Mouse (Mus musculus): ENCODE results near the gene Tbcd.

Gene Tbcd

DNA sequence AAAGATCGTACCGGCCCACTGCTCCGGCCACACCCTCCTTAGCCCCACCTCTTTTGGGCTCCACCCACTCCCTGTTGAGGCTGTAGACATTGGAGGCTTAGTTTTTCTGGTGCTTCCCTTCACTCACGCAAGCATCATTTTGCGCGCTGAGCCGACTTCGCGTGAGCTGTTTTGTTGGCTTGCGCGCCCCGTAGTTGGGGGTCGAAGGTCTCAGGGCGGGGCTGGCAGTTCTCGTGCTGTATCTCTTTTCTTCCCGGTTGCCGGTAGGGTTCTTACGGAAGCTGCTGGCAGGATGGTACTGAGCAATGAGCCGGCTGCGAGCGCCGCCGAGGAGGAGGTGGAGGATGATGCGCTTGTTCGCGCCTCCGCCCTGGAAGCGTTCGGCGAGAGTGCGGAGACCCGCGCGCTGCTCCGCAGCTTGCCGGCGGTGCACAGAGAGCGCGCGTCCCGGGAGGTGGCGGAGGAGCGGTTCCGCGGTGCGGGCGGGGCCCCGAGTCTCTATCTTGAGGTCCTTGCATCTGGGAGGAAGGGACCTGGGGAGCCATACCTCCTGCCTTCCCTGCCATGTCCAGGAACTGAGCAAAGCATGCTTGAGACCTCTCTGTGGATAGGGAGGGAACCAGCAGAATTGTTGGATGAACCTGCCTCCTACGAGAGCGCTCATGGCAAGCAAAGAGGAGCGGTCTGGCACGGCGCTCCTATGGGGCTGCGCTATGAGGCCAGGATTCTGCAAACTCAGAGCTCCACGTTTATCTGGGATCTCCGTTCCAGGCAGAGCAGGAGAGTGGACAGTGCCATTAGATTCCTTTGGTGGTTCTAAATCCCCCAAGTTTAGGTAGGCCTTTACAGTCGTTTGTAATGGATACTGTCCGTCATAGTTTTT lies at the start of gene Tbcd:
Gene Tbcd (plus strand): TSS at position 197 of the 883 bp plus-strand sequence.
- DNase-seq (ENCODE audit: low read depth, low spot score) = peak; percentile 94

DNA sequence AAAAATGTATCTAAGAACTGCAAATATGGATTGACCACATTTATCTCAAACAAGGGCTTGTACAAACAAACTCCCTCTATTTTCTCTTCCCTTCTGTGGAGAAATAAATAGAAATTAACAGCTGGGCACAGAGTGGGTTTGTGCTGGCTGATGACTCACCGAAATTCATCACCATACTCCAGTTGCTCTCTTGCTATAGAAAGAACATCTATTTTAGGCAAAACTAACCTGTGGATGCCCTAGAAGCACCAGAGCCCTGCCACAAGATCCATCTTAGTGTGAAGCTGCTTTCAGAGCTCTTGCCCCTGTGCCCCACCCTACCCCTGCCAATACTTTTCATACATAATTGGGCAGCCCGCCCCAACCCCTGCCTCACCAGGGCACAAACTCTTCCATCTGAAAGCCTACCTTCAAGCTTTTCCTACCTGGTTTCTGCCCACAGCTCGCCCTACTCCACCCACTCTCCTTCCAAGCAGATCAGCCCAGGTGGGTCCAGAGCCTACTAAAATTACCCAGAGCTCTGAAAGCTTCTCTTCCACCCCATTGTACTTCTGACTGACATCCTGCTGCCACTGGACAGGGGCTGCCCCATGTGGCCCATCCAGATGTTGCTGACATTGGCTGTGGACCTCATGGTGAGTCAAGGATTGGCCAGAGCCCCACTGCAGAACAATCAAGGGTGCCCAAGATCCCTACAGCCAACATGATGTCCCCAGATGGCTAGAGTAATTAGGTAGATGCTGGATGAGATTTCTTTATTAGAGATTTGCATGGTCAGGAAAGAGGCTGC lies 44.2 kb upstream of the Tbcd start:
- no peak for DNase-seq (ENCODE audit: low read depth, low spot score)

DNA sequence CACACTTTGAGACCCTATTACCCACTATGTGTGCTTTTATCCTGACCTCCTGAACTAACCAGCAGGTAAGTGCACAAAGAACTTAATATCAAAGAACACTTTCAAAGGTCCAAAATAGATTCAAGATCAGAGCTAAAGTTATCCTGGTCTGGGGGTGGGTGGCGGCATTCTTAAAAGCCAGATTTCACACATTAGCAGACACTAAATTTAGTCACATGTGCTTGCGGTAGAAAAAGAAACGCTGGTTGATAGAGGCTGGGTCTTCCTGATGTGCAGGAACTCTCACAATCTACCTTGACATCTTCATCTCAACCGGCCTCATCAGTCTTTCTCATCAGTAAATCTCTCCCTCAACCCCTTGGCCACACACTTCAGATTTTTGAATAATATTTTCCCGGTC lies 37.0 kb upstream of the Tbcd start:
- DNase-seq (ENCODE audit: low read depth, low spot score) = no peak

DNA sequence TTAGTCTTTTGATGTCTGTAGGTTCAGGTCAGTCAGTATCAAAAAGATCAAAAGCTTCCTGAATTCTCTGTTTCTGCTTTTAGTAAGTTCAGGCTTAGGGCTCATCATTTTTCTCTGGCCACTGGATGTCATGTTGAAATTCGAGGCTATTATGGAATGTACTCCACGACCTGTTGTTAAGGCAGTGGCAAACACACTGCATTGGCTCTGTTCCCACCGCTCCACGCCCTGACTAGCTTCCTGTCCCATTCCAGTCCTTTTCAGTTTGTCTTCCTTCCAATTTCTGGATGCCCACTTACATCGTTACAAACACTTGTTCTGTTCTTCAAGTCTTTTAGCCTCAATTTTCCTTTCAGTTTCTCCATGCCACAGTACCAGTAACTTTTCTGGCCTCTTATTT lies 36.4 kb upstream of the Tbcd start:
- no peak for DNase-seq (ENCODE audit: low read depth, low spot score)

DNA sequence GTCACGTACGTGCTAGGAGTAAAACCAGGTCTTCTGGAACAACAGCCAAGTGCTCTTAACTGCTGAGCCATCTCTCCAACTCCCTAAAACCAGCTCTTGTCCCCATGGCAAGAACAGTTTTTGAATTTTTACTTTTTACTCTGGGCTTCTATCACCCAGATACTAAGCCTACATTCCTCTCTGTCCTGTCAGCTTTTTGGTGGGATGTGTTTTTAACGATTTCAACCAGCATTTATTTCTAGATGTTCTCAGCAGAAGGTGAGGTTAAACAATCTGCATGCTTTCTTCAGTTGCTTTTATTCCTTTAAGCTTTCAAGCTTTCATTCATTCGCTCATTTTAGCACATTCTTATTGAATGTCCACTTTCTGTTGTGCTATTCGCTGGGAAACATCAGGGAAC lies 33.8 kb upstream of the Tbcd start:
- DNase-seq (ENCODE audit: low read depth, low spot score) = no peak

DNA sequence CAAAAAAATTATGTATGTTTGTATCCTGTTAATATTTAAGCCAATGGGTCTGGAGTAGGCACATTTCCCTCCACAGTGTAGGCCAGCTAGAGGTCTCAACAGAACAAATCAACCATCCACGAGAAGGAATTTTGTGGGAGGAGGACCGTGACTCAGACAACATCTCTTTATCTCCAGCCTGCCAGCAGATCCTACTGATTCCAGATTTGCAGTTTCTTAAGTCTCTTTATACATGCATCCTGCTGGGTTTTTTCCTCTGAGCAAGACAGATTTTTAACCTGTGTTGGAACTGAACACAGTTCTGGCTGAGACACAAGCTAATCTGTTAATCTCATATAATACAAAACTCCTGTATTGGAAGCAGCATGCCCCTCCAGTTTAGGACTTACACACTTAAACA lies 32.8 kb upstream of the Tbcd start:
- DNase-seq (ENCODE audit: low read depth, low spot score) = no peak

DNA sequence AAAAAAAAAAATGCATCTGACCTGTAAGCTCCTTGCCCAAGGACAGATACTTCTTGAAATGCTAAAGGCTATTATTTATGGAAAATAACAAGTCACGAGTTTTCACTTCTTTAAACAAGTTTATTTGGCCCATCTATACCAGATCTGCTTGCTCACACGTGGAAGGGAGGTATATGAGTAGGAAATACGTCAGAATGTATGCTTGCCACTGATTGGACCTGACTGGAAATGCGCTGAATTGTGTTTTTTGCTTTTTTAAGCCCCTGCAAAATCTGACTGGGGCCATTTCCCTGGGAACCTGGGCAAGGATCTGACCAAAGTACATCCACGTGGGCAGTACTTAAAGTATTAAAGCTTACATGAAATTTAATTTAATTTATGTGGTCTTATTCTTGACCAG lies 31.4 kb upstream of the Tbcd start:
- DNase-seq (ENCODE audit: low read depth, low spot score) = no peak

DNA sequence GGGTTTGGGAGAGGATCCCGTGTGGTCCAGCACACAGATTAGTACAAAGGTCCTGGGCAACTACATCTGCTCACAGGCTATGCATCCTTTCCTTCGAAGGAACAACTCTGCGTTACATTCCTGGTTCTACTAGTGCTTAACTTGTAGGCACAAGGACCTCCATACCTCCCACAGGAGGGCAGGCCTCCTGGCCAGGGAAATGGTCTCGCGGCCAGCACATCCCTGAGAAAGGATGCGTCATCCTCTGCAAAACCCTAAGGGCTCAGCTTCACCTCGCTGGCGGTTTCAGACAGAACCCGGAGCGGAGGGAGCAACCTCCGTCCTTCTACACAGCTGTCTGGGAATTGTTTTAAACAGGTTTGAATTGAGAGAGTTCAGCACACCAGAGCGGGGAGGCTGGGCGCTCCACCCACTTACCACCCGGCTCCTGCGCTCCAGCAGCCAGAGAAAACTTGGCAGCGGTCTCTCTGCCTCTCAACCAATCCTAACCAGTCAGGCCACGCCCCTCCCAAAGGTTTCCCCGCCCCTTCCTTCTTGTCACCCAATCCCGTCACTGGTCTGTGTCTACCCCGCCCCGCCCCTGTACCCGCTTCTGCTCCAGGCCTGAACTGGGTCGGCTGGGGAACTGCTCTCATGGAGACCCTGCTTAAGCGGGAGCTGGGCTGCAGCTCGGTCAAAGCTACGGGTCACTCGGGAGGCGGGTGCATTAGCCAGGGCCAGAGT lies 30.8 kb upstream of the Tbcd start, which contains the start of gene Fn3krp:
Gene Fn3krp (plus strand): TSS at position 572 of the 723 bp plus-strand sequence.
- peak; percentile 98 for DNase-seq (ENCODE audit: low read depth, low spot score)

DNA sequence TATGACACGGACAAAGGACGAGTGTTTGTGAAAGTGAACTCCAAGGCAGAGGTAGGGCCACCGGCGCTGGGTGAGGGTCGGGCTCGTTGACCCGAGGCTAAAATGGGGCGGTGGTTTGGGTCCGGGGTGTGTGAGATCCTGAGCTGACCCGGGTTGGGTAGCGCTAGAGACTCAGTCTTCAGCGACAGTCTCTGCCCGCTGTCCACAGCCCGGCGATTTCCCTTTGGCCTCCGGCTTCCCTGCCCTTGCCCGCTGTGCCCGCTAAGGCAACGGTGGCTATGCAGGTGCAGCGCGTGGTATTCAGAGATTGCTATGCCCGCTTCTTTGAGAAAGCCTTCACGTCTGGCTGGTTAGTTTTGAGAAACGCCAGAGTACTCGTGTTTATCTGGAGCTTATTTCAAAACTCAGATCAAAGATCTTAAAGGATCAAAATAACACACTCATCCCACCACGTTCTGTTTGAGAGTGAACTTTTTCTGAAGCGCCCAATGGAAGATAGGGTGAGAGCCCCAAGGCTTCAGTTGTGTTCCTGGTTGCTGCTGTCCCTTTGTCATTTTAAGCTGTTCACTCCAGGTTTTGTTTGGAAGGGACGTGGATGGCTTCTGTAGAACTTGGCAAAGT lies 30.1 kb upstream of the Tbcd start:
- peak; percentile 46 for DNase-seq (ENCODE audit: low read depth, low spot score)

DNA sequence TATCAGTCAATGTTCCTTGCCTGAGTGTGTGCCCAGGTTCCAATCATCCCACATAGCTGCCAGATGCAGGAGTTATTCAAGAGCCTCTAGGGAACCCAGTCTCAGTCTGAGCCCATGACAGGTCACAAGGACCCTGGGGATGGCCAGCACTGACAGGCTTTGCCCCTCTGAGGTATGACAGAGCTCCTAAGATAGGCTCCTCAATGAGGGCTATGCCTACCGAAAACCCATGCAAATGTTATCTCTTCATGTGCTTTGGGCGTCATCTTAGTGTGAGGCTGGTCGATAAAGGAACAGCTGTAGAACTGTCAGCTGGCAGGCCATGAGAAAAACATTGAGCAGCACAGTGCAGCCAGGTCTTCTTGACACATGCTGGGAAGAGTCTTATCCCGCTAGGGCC lies 18.4 kb upstream of the Tbcd start:
- no peak for DNase-seq (ENCODE audit: low read depth, low spot score)

DNA sequence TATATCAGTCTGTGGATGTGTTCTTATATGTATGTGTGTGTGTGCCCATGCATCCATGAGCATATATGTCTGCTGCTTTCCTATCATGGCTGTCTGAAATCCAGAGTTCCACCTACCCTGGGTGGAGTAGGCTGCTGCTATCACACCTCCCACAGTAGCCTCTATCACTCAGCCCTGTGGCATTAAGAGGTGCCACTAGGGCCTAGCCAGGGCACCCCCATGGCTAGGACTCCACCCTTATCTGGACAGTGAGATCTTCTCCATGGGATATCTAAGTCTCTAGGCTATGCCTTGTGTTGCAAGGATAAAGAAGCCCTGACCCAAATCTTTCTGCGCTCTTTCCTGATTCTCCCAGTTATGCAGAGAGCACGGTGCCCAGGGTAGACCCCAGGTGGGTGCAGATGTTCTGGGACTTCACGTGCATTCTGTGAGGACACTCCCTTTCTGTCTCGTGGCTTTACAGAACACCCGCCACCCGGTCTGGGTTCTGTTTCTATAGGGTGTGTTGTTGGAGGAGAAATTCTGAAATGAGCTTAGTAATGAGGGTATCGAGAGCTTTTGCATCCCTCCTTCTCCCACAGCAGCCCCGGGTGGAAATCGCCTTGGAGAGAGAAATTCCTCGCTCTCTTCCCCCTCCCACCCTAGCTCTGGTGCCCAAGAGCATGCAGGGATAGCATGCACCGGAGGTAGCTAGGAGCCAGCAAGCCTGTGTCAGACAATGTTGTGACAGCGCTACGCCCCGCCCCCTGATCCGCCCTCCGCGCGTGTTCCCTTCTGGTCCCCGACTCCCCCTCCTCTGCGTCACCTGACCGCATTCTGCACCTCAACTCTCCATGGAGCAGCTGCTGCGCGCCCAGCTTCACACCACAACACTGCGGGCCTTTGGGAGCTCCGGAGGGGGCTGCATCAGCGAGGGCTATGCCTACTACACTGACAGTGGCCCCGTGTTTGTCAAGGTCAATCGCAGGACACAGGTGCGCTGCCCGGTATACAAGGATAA lies 17.3 kb upstream of the Tbcd start, which contains the start of gene Fn3k:
Gene Fn3k (plus strand): TSS at position 758 of the 1,000 bp plus-strand sequence.
- DNase-seq (ENCODE audit: low read depth, low spot score) = peak; percentile 93

DNA sequence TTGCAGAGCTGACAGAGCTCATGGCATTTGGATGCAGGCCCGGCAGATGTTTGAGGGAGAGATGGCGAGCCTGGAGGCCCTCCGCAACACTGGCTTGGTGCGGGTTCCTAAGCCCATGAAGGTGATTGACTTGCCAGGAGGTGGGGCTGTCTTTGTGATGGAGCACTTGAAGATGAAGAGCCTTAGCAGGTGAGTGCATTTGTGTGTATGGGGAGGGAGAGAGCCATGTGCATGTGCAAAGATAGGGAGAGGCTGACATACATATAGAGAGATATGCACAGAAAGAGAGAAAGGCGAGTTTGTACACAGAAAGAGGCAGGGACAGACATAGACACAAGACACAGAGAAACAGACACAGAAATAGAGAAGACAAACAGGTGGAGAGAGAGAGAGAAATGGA lies 14.5 kb upstream of the Tbcd start:
- DNase-seq (ENCODE audit: low read depth, low spot score) = no peak

DNA sequence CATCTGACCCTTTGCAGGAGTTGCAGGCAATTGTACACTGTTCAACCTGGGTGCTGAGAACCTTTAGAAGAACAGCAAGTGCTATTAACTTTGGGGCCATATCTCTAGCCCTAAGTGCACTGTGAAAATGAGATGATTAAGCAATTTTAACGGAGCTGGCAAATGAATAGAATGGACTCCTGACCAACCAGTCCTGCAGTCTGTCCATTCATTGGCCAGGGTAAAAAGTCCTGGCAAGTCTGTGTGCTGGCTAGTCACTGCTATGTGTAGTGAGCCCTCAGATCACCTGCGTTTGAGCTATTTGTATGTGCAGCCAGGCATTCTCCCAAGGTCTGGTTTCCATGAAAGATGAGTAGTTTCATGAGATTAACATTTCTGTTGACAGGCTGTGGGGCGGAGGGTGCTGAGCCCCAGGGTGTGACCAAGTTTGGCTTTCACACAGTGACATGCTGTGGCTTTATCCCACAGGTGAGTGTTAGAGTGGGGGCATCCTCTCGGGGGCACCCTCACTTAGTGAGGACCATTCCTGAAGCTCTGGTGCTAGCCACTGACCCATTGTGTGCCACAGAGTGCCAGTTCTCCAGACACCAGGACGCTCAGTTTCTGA lies 12.0 kb upstream of the Tbcd start:
- DNase-seq (ENCODE audit: low read depth, low spot score) = no peak

DNA sequence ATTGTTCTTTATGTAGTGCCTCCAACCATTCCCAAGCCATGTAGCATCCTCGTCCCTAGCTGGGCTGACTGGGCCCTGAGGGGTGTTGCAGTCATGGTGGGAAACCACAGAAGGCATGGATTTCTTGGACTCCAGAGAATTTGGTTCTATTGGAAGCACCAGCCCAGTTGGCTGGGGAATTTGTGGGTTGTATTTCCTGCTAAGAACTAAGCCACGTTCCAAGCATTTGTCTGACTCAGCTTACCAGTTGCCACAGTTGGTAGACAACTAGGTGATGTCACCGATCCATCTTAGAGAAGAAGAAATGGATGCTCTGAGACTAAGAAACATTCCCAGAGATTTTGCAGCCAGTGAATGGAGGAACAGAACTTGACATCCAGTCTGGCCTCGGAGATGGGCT lies 10.1 kb upstream of the Tbcd start:
- DNase-seq (ENCODE audit: low read depth, low spot score) = no peak

DNA sequence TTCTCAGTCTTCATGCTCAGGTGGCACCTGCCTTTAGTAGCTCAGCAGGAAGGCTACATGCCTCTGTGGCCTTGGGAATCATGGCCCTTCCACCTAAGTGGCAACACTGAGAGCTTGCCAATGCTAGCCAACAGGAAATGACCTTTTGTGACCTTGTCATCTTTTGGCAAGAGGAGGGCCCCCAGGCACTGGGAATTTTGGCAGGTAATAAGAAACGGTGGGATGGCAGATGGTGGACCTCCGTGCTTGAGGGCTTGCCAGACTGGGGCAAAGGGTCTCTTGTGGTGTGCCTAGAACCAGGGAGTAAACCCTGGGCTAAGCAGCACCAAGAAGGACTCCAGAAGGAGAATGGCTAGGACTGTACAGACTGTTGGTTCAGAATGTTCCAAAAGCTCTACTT lies 9.7 kb upstream of the Tbcd start:
- no peak for DNase-seq (ENCODE audit: low read depth, low spot score)

DNA sequence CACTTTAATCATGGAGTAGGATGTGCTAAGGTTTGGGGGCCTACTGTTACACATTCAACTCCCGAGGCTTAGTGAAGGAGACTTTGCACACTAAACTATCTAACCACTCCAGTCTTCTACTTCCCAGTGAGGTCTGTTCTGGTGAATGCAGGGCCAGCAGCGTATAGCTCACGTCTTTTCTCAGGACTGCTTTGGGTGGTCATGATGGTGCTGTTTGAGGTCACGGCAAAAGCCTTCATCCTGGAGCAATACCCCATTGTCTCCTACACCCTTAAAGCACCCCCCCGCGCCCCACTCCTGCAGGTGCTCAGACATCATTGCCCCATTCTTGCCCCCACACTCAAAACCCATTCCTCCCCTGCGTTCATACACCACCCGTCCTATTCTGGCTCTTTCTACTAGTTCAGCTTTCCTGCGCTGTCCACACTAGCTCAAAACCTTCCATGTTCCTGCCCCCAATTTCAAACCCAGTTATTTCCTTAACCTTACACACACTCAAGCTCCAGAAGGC lies 478 bp upstream of the Tbcd start:
- DNase-seq (ENCODE audit: low read depth, low spot score) = peak; percentile 13

DNA sequence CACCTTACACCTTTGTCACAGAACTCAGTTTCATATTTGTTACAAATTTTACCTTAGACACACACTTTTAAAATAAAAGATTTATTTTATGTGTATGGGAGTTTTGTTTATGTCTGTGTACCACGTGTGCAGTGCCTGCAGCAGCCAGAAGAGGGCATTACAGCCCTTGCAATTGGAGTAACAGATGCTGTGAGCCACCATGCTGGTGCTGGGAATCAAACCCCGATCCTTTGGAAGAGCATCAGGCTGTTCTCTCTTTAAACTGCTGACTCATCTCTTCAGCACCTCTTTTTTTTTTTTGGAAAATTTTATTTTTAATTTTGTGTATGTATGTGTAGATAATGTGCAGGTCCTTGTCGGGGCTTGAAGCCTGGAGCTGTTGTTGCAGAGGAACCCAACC lies 6.1 kb downstream of the Tbcd start:
- DNase-seq (ENCODE audit: low read depth, low spot score) = peak; percentile 23

DNA sequence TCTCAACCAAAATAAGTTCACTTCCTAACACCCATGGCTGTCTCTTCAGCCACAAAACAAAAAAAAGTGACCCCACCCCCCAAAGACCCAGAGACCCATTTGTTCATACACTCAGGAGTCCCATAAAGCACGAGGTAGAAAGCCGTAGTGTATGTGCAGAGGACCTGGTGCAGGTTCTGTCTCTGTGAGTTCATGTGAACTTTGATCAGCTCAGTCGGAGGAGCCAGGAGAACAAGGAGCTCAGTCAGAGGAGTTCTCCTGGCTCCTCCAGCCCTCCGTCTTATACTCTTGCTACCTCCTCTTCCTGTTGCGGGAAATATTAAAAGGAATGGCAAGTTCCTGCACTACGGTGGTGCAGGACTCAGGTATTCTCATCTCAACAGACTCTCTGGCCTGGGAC lies 15.7 kb downstream of the Tbcd start:
- no peak for DNase-seq (ENCODE audit: low read depth, low spot score)

DNA sequence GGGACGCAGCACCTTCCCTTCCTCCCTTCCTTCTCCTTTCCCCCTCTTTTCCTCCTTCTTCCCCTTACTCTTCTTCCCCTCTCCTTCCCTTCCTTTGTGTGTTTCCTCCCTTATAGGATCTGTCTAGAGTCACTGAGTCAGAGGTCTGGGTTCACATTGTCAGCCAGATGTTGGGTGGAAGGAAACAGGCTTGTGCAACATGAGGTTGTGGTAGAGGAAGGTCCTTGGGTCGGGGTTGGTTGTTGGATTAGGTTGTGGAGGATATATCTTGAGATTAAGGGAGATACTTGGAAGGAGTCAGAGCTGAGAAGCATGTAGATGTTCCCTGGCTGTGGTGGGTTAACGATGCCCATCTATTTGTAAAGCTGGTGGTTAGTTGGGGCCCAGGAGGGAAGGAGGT lies 23.1 kb downstream of the Tbcd start:
- no peak for DNase-seq (ENCODE audit: low read depth, low spot score)
